Mouse (Mus musculus) T-helper 2 cell (primary cell): ENCODE data around the gene Pdzd8.

ENCODE experiments used
- in situ Hi-C: fragments of 300-600 bp; cut with MboI, MseI; formaldehyde crosslinking; loops from one replicate; pipeline ENCODE4 v1.15.1; 2025; ENCODE audit warnings: high pct_unique_total_duplicates

Gene Pdzd8

GRCm38 (mm10) chr19:59280841-59281240 is 64.7 kb downstream of the Pdzd8 start:
- in situ Hi-C loops: no loop called here

- in situ Hi-C loops: no loop called here
These were observed 69.2 kb downstream of the Pdzd8 start for GRCm38 (mm10) chr19:59276354-59276753.

GRCm38 (mm10) chr19:59273190-59273589 is 72.4 kb downstream of the Pdzd8 start:
- in situ Hi-C loops: no loop called here

GRCm38 (mm10) chr19:59267417-59267963 is 78.1 kb downstream of the Pdzd8 start:
- in situ Hi-C loops: no loop called here

- in situ Hi-C loops: no loop called here
These were observed 79.7 kb downstream of the Pdzd8 start for GRCm38 (mm10) chr19:59265907-59266306.

GRCm38 (mm10) chr19:59264838-59265532 is 80.6 kb downstream of the Pdzd8 start:
- in situ Hi-C loops: no loop called here

- in situ Hi-C loops: no loop called here
These were observed 82.4 kb downstream of the Pdzd8 start for GRCm38 (mm10) chr19:59263171-59263570.

GRCm38 (mm10) chr19:59261604-59262003 is 84.0 kb downstream of the Pdzd8 start:
- in situ Hi-C loops: no loop called here

- in situ Hi-C loops: no loop called here
These were observed 84.7 kb downstream of the Pdzd8 start, which contains the start of gene Slc18a2 for GRCm38 (mm10) chr19:59260718-59261442. Slc18a2 (plus strand) TSS chr19:59260896.

GRCm38 (mm10) chr19:59259633-59260032 is 85.9 kb downstream of the Pdzd8 start:
- in situ Hi-C loops: no loop called here

GRCm38 (mm10) chr19:59252651-59253050 is 92.9 kb downstream of the Pdzd8 start:
- in situ Hi-C loops: no loop called here

- in situ Hi-C loops: no loop called here
These were observed 96.9 kb downstream of the Pdzd8 start for GRCm38 (mm10) chr19:59248553-59249286.

- in situ Hi-C loops: no loop called here
These were observed 97.4 kb downstream of the Pdzd8 start for GRCm38 (mm10) chr19:59248144-59248543.
